Mouse (Mus musculus): ENCODE results near the gene Cdpf1.

Gene Cdpf1

GRCm38 (mm10) chr15:85757768-85758167 is 53.7 kb downstream of the Cdpf1 start:
- DNase-seq: no peak

Data from layer of hippocampus, adult 9-11 months (tissue).